Mouse (Mus musculus): ENCODE measurements around the gene Cd209g. TPM values are rescaled to one million over a fixed set of nuclear protein-coding genes. Genes with fewer than 3 reads are reported as not detected.
"Not testable (repeated sequence)": the region's sequence is repeated elsewhere in the genome, so short reads cannot be mapped to it uniquely, and the experiment has no call there.

The Cd209g gene
- total RNA-seq (2021), result 1 to 10 TPM in 1 of 2 experiments, under 1 TPM in 1; 0.86 to 1.1 TPM
- long read RNA-seq, experiment 1, result 0 reads
- long read RNA-seq, experiment 2, partial matches to known transcripts, result 0 of 1 reads
- long read RNA-seq, experiment 2, other reads (novel, unspliced or antisense), result 0 of 1 reads

DNA sequence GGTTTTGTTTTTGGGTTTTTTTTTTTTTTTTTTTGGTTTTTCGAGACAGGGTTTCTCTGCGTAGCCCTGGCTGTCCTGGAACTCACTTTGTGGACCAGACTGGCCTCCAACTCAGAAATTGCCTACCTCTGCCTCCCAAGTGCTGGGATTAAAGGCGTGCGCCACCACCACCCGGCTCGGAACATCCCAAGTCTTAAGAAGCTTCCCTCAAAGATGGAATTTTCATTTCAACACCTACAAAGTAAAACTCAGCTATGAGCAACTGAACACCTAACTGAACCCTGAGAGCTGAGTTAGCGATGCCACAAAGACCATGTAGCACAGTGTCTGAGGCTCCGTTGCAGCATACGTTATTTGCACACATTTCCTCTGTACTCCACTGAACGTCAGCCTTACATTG lies at the start of gene Cd209g:
Gene Cd209g (plus strand): TSS at position 301 of the 400 bp plus-strand sequence.
- DNase-seq, result no peak

DNA sequence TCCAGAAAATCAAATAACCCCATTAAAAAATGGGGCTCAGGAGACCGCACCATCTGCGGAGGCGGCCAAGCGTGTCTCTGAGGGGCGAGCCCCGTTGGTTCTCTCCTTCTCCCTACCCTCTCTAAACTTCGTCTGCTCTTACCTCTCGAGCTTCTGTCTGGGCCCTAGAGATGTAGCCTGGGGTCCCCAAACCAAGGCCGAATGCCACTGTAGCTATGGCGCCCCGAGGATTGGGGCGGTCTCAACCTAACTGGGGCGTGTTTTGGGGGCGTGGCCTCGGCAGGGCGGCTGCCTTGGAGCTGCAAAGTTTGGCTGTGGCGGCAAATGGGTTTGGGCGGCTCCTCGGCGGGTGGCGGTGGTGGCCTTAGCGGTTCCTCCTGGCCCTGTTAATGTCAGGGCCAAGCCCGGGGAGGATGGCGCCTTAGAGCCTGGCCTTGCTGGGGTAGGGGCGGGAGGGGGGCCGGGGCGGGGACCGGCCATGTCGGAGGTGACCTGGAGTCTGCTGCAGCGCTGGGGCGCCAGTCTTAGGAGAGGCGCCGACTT lies 46.6 kb upstream of the Cd209g start:
- peak in 1 of 2 experiments; percentile 5 for DNase-seq

DNA sequence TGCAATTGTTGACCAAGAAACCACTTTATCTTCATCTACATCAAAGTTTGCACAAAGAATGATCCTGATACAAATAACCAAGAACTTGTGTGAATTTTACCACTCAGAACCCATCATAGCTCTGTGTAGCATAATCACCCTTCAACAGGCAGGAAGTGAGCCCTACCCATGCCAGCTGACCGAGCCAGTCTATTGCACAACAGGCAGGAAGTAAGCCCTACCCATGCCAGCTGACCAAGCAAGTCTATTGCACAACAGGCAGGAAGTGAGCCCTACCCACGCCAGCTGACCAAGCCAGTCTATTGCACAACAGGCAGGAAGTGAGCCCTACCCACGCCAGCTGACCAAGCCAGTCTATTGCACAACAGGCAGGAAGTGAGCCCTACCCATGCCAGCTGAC lies 45.4 kb upstream of the Cd209g start:
- DNase-seq, result not testable (repeated sequence)

DNA sequence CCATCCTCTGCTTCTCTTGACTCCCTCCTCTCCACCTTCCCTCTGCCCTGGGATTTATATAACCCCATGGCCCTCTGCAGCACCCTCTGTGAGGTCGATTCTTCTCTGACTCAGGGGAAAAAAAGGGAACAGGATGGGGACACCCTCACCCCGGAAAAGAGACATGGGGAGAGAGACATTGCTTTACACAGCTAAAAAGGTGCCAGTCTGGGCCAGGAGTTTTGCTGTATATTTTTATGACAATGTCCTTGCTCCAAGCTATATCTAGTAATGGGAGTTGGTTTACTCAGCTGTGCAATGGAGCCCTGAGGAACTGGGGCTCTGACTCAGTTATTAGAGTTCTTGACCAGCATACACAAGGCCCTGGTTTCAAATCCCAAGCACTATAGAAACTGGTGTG lies 28.2 kb upstream of the Cd209g start, which contains the start of gene Cd209f:
Gene Cd209f (minus strand): TSS at position 101 of the 400 bp plus-strand sequence.
- DNase-seq, result not testable (repeated sequence)

DNA sequence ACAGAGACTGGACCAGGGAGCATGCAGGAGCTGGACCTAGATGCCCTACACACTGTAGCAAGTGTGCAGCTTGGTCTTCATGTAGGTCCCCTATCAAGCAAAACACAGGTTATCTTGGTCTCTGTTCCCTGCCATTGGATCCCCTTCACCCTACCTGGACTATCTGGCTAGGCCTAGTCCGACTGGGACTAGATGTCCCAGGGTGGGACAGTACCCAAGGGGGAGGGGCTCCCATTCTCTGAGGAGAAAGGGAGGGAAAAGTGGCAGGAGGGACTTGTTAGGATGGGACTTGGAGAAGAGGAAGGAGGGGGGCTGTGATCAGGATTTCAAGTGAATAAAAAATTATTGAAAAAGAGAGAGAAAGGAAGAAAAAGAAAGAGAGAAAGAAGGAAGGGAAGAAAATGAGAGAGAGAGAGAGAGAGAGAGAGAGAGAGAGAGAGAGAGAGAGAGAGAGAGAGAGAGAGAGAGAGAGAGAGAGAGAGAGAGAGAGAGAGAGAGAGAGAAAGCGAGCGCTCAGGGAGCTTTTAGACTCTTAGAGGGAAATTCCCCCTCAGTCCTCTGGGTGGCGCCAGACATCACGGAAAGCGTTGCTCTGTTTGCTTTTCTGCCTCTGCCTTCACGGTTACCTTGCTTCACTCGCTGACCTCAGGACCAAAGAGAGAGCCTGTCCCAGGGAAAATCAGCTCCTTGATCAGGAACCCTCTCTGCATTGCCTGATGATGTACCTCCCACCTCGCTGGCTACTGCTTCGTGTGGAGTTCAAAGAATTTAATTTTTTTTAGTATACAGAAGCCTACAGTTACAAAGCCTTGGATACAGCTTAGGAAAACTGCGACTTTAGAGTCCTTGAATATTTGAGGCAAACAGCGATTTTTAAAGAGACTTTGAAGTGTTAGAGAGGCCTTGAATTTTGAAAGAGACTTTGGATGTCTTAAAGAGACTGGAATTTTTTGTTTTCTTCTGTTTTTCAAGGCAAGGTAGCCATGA lies 6.1 kb downstream of the Cd209g start:
- DNase-seq, result peak; percentile 81 to 86

DNA sequence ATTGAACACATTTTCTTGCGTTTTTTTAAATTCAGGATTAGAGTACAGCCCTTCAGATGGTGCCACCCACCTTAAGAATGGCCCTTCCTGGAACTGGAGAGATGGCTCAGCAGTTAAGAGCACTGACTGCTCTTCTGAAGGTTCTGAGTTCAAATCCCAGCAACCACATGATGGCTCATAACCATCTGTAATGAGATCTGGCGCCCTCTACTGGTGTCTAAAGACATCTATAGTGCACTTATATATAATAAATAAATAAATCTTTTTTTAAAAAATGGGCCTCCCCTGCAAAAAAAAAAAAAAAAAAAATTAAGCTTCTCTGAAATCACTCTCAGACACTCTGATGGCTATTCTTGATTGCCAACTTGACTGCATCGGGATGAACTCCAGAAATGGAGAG lies 7.8 kb downstream of the Cd209g start:
- peak in 1 of 2 experiments; percentile 6 for DNase-seq

DNA sequence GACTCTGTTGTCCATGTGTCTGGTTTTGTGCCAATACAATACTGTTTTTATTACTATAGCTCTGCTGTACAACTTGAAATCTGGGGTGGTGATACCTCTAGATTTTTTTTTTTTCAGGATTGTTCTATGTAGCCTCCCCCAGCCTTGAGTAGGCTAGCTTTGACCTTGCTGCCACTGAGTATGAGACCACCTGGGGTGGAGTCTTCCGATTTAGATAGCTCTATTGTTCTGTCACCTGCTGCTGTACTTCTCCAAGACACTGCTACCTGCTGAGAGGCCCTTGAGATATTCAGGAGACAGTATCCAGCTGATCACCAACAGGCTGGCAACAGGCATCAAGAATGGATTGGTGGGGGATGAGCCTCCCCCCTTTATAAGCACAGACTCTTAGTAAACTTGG lies 13.4 kb downstream of the Cd209g start:
- DNase-seq, result no peak

DNA sequence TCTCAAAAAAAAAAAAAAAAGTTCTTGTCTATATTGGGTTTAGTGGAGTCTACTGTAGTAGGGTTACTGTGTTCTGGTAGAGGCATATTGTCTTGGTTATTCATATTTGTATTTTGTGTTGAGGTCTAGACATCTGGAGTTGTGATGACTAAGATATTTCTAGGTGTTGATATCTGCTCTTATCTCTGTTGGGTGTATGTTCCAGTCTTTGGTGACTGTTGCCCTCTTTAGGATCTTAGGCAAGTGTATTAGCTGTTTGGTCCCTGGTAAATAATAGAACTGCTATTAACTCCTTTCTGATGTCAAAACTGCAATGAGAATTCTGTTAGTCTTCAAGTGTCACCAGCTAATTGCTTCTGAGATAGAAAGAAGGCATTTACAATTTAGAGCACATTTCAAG lies 21.0 kb downstream of the Cd209g start:
- no peak for DNase-seq

DNA sequence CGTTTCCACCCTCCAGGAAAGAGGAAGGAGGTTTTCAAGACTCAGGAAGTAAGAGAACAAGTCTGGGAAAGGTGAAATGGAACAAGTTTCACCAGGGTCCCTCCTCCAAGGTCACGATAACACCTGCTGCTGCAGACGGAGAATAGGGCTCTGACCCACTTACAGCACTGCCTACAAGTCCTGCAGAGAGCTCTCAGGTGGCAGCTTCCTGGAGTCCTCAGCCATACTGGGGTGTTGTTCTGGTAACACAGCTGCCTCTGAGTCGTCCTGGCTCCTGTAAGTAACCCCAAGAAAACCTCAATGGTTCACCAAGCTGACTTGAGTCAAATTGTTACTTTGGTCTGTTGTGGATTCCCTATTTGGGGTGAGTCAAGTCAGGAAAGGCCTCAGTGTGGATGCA lies 28.9 kb downstream of the Cd209g start:
- DNase-seq, result no peak

DNA sequence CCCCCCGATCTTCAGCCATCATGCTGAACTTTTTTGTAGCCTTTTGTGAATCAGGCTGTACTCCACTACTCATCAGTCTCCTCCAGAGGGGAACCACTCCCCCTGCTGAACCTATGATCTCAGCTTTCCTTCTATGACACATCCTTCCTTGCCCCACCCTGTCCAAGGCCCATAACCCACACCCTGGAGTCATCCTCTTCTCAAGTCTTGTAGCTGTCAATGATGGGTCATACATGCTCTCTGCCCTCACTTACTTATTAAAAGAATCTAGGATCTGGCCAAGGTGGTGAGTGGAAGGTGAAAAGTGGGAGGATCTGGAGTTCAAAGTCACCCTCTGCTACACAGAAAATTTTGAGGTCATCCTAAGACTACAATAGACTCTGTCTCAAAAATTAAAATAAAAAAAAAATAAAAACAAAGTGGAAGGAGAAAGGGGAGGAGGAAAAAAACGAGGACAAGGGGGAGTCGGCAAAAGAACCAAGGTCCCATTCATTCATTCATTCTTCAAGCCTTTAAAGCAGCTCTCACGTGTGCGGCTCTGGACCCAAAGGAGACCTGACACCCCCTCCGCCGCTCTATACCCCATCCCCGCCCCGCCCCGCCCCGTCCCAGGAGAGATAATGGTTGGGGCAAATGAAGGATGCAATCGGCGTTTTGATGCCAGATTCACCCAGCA lies 31.4 kb downstream of the Cd209g start:
- peak; percentile 16 to 42 for DNase-seq

DNA sequence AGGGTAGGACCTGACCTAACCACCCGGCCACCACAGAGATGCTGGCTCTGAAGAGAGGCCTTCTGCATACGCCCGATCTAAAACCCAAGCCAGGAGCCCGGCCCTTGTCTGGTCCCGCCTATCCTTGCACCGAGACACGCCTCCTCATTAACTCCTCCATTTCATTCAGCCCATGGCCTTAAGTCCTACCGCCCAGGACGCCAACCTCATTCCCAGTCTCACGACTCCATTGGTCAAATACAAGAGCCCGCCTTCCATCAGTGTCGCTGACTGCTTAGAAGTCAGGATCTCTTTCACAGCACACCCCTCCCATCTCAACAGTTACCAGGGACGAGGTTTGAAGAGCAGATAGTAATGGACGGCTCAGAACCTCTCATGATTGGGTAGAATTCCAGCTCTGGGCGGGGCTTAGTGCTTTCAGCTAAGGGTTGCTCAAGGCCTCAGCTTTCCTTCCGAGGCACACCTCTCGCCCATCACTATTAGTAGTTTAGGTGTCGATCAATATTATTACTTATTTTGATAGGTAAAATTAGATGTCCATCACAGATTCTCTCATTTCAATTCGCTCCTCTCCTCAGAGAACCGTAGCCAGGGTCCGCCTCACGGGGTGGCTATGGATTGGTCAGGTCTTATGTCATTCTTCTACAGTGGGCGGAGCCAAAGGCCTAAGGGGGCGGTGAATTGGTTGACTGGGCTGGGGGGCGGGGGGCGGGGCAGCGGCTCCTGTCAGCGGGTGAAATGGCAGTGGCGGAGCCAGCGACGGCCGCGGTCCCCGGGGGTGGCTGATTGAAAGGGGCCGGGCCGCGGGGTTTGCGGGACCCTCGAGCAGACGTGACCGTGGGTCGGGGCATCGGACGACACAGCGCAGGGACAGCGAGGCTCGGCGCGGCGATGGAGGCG lies 32.2 kb downstream of the Cd209g start, which contains the start of gene Evi5l:
Gene Evi5l (plus strand): TSS at position 716 of the 900 bp plus-strand sequence.
- DNase-seq, result peak; percentile 97

DNA sequence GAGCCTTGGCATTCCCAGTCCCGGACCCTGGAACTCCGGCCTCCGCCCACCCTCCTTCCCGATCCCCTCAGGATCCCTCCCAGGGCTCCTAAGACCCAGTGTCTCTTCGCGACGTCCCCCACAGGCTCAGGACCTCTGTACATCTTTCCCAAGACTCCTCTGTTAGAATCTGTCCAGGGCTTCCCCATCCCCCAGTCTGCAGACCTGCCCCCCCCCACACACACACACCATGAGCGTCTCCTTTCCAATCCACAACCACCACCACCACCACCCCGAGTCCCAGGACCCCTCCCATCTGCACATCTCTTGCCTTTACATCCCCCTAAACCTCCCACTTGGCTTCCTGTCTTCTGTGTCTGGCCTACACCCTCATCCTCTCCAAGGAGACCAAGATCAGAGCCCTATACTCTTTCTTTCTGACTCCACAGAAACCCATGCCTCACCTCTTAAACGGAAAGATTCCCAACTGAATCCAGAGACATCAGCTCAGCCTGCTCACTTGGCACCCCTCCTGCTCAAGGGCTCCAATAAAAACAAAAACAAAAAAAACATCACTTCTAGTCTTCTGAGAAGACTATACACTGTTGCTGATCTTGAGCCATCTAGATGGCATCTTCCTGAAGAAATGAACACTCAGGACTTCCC lies 33.1 kb downstream of the Cd209g start:
- DNase-seq, result peak in 1 of 2 experiments; percentile 8

DNA sequence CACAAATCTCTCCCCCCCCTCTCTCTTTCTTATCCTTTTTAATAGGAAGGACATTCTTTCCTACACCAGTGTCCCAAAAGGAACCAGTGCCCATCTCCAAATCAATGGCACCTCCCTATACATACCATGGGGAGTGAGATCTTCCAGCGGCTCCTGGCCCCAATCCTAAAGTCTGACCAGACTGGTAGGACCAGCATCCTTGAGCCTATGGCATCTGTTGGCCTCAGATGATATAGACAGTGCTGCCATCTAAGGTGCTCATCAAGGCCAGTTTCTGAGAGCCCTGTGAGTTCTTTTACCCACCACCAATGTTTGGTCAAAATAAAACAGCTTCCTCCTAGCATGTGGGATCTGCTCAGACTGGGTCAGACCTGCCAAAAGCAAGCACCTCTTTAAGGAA lies 34.0 kb downstream of the Cd209g start:
- DNase-seq, result no peak

DNA sequence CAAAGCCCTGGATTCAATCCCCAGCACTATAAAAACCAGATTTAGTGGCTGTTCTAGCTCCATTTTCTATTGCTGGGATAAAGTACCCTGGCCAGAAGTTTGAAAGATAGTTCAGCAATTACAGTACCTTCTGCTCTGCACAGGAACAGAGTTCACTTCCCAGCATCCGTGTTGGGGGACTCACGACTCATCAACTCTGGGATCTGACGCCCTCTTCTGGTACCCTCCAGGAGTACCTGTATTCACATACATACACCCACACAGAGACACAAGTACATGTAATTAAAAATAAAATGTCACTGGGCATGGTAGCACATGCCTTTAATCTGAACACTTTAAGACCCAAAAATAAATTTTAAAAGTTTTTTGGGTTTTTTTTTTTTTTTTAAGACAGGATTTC lies 38.6 kb downstream of the Cd209g start:
- DNase-seq, result no peak

DNA sequence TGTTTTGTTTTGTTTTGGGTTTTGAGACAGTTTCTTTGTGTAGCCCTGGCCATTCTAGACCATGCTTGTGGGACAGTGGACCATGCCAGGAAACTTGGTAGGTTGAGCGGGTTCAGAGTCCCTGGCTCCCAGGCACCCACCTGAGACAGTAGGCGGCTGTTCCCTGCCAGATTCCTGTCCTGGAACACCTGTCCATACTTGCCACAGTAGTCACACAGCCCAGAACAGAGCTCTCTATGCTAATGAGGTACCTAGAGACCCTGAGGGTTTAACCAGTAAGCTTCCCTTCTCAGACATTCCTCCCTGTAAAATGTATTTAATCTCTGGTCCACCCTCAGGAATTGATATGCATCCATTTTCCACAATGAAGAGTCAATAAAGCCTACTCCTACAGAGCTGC lies 40.1 kb downstream of the Cd209g start:
- DNase-seq, result no peak

DNA sequence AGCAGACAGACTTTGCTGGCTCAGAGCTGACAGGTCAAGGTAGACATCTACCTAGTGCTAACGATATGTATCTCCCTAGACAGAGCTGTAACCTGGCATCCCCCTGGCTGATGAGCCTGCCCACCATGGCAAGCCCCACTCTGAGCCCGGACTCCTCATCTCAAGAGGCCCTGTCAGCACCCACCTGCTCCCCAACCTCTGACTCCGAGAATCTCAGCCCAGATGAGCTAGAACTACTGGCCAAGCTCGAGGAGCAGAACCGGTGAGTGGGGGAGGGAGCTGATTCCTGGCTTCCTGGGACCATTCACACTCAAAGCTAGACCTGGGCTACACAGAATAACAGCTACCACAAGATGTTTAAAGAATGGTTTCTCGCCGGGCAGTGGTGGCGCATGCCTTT lies 49.5 kb downstream of the Cd209g start:
- DNase-seq, result no peak

DNA sequence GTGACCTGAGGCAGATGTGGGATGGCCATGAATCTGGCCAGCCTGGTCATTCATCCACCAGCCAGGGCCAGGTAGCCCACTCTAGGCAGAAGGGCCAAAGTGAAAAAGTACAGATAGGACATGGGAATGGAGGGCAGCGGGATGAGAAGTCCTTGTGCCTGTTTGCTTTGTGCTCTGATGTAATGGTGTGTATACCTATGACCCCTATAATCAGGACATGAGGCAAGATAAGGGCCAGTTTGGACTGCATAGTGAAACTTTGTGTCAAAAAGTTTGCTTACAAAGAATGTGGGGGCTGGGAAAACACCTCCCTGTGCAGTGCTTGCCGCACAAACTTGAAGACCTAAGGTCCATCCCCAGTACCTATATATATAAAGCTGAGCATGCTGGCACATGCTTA lies 52.3 kb downstream of the Cd209g start:
- no peak for DNase-seq

All from adrenal gland, postnatal 36 days (tissue).